Comparison of ENCODE assay signal across 8 mouse cellular contexts in the genomic region with DNA sequence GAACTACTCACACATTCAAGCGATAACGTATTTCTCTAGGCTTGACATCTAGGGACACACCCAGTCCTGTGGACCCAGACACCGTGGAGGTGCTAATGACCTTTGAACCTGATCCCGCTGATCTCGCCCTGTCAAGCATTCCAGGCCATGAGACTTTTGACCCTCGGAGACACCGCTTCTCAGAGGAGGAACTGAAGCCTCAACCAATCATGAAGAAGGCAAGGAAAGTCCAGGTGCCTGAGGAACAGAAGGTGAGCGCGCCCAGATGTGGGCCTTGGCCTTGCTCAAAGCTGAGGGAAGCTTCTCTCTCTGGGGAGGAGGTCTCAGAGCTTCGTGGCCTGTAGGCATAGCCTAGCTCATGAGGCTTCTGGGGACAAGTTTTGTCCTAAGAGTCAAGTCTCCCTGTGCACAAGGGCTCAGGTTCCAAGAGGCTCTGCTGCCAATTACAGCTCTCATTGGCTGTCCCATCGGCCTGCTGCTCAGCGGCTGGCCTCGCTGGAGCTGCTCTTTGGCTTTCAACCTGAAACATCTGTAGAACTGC. TPM values are rescaled to one million over a fixed set of nuclear protein-coding genes. Genes with fewer than 3 reads are reported as not detected.
DNase-seq lines count a peak whose midpoint lies in the region; ATAC-seq lines count a peak whose summit lies in the region.

No protein-coding gene starts in this region.

- 41% methylated on average over 13 of the region's 13 CpGs for WGBS in embryonic facial prominence, embryonic 10.5 days
- 42% methylated on average over 13 of the region's 13 CpGs for WGBS in heart, embryonic 15.5 days
- 57% methylated on average over 13 of the region's 13 CpGs for WGBS in neural tube, embryonic 12.5 days

- peak overlapping the region; percentile 98 for H3K4me2 ChIP-seq in heart, embryonic 15.5 days
- H3K4me2 ChIP-seq in neural tube, embryonic 12.5 days (replicated peaks): peak overlapping the region; percentile 91

- DNase-seq in layer of hippocampus, postnatal 14 days (ENCODE audit: low spot score in 2 of 2): peak; percentile 36 to 57
- no peak for DNase-seq in layer of hippocampus, postnatal 25 days (ENCODE audit: extremely low spot score in 1 of 2, low spot score in 1 of 2)
- DNase-seq in embryonic facial prominence, embryonic 10.5 days (ENCODE audit: low spot score): peak; percentile 50
- DNase-seq in kidney, postnatal 14 days: peak; percentile 81
- no peak for DNase-seq in adrenal gland, postnatal 25 days
- no peak for DNase-seq in adipocyte (ENCODE audit: low spot score)

- H3K27me3 ChIP-seq in embryonic facial prominence, embryonic 10.5 days (replicated peaks; ENCODE audit: low read depth, poor library complexity, severe bottlenecking): no peaks in the 10 kb centered on the region
- no peaks in the 10 kb centered on the region for H3K27me3 ChIP-seq in heart, embryonic 15.5 days
- H3K27me3 ChIP-seq in neural tube, embryonic 12.5 days (replicated peaks): no peaks in the 10 kb centered on the region

- H3K4me3 ChIP-seq in embryonic facial prominence, embryonic 10.5 days: peak overlapping the region; percentile 76
- H3K4me3 ChIP-seq in heart, embryonic 15.5 days: peak overlapping the region; percentile 72
- no peak overlapping the region for H3K4me3 ChIP-seq in neural tube, embryonic 12.5 days

- 0 out of 2 replicates have a peak overlapping the region, but pooled peaks have one; percentile 91 for H3K9ac ChIP-seq in heart, embryonic 15.5 days
- H3K9ac ChIP-seq in neural tube, embryonic 12.5 days: no peak overlapping the region

- H3K36me3 ChIP-seq in embryonic facial prominence, embryonic 10.5 days (replicated peaks): peaks cover 41% of the 10 kb centered on the region
- peaks cover 30% of the 10 kb centered on the region for H3K36me3 ChIP-seq in heart, embryonic 15.5 days
- H3K36me3 ChIP-seq in neural tube, embryonic 12.5 days: peaks cover 33% of the 10 kb centered on the region

- no peaks in the 10 kb centered on the region for H3K9me3 ChIP-seq in embryonic facial prominence, embryonic 10.5 days
- H3K9me3 ChIP-seq in heart, embryonic 15.5 days (replicated peaks): no peaks in the 10 kb centered on the region
- H3K9me3 ChIP-seq in neural tube, embryonic 12.5 days: no peaks in the 10 kb centered on the region

- ATAC-seq in heart, embryonic 15.5 days (replicated peaks; ENCODE audit: insufficient number of reproducible peaks, insufficient read depth, low FRiP score, low read depth): no peak
- ATAC-seq in neural tube, embryonic 12.5 days (ENCODE audit: low FRiP score, low read depth): no peak

- peaks cover 68% of the 10 kb centered on the region for H3K4me1 ChIP-seq in embryonic facial prominence, embryonic 10.5 days
- peaks cover 49% of the 10 kb centered on the region for H3K4me1 ChIP-seq in heart, embryonic 15.5 days (replicated peaks)
- H3K4me1 ChIP-seq in neural tube, embryonic 12.5 days: peaks cover 60% of the 10 kb centered on the region

- peak overlapping the region; percentile 89 for H3K27ac ChIP-seq in embryonic facial prominence, embryonic 10.5 days (replicated peaks)
- peak overlapping the region; percentile 92; the same call in 1 of the 2 replicates for H3K27ac ChIP-seq in heart, embryonic 15.5 days
- no peak overlapping the region for H3K27ac ChIP-seq in neural tube, embryonic 12.5 days

RNA-seq across cellular contexts. Expression of a gene that starts 3.4 kb away (rescaled TPM):
- 10 to 100 TPM; 49.7 to 59.1 TPM for total RNA-seq in layer of hippocampus, postnatal 14 days (2021)
- total RNA-seq in layer of hippocampus, postnatal 25 days (2021): 10 to 100 TPM; 65.3 to 80.4 TPM
- 3.6 and 4.3 TPM in 2 replicates for polyA plus RNA-seq in embryonic facial prominence, embryonic 10.5 days (2016; fragmentation: Nextera tagmentation; extraction: Ambion mirVana)
- 3.0 and 4.3 TPM in 2 replicates for polyA plus RNA-seq in heart, embryonic 15.5 days (2015; fragmentation: Nextera tagmentation; extraction: Ambion mirVana)
- polyA plus RNA-seq in neural tube, embryonic 12.5 days (2016; fragmentation: Nextera tagmentation; extraction: Ambion mirVana): 4.1 TPM in 2 replicates
- 282 and 444 TPM in 2 replicates for total RNA-seq in adrenal gland, postnatal 25 days (2021)

RNA-seq across cellular contexts. Expression of a gene that starts 7.0 kb away (rescaled TPM):
- 100 to 1,000 TPM; 423 to 452 TPM for total RNA-seq in layer of hippocampus, postnatal 14 days (2021)
- total RNA-seq in layer of hippocampus, postnatal 25 days (2021): 100 to 1,000 TPM; 342 to 393 TPM
- polyA plus RNA-seq in embryonic facial prominence, embryonic 10.5 days (2016; fragmentation: Nextera tagmentation; extraction: Ambion mirVana): 1,168 and 1,206 TPM in 2 replicates
- 540 and 572 TPM in 2 replicates for polyA plus RNA-seq in heart, embryonic 15.5 days (2015; fragmentation: Nextera tagmentation; extraction: Ambion mirVana)
- 665 and 700 TPM in 2 replicates for polyA plus RNA-seq in neural tube, embryonic 12.5 days (2016; fragmentation: Nextera tagmentation; extraction: Ambion mirVana)
- total RNA-seq in adrenal gland, postnatal 25 days (2021): 964 and 1,249 TPM in 2 replicates

RNA-seq across cellular contexts. Expression of a gene that starts 8.6 kb away (rescaled TPM):
- 100 to 1,000 TPM; 110 to 123 TPM for total RNA-seq in layer of hippocampus, postnatal 14 days (2021)
- total RNA-seq in layer of hippocampus, postnatal 25 days (2021): 100 to 1,000 TPM; 164 to 190 TPM
- 8.5 and 9.1 TPM in 2 replicates for polyA plus RNA-seq in embryonic facial prominence, embryonic 10.5 days (2016; fragmentation: Nextera tagmentation; extraction: Ambion mirVana)
- polyA plus RNA-seq in heart, embryonic 15.5 days (2015; fragmentation: Nextera tagmentation; extraction: Ambion mirVana): 5.1 and 6.0 TPM in 2 replicates
- 35.5 and 36.6 TPM in 2 replicates for polyA plus RNA-seq in neural tube, embryonic 12.5 days (2016; fragmentation: Nextera tagmentation; extraction: Ambion mirVana)
- 15.7 and 15.8 TPM in 2 replicates for total RNA-seq in adrenal gland, postnatal 25 days (2021)

RNA-seq across cellular contexts. Expression of a gene that starts 9.5 kb away (rescaled TPM):
- total RNA-seq in layer of hippocampus, postnatal 14 days (2021): 10 to 100 TPM; 30.5 to 31.4 TPM
- total RNA-seq in layer of hippocampus, postnatal 25 days (2021): 10 to 100 TPM; 33.7 to 34.7 TPM
- 41.5 and 42.1 TPM in 2 replicates for polyA plus RNA-seq in embryonic facial prominence, embryonic 10.5 days (2016; fragmentation: Nextera tagmentation; extraction: Ambion mirVana)
- 13.7 and 21.0 TPM in 2 replicates for polyA plus RNA-seq in heart, embryonic 15.5 days (2015; fragmentation: Nextera tagmentation; extraction: Ambion mirVana)
- polyA plus RNA-seq in neural tube, embryonic 12.5 days (2016; fragmentation: Nextera tagmentation; extraction: Ambion mirVana): 28.0 and 29.0 TPM in 2 replicates
- 38.2 and 42.0 TPM in 2 replicates for total RNA-seq in adrenal gland, postnatal 25 days (2021)

RNA-seq across cellular contexts. Expression of a gene that starts 12.7 kb away (rescaled TPM):
- under 1 TPM; 0.48 to 0.60 TPM for total RNA-seq in layer of hippocampus, postnatal 14 days (2021)
- under 1 TPM; 0.12 to 0.21 TPM for total RNA-seq in layer of hippocampus, postnatal 25 days (2021)
- 1.8 and 2.2 TPM in 2 replicates for polyA plus RNA-seq in embryonic facial prominence, embryonic 10.5 days (2016; fragmentation: Nextera tagmentation; extraction: Ambion mirVana)
- 0.25 and 0.65 TPM in 2 replicates for polyA plus RNA-seq in heart, embryonic 15.5 days (2015; fragmentation: Nextera tagmentation; extraction: Ambion mirVana)
- 0.94 and 1.00 TPM in 2 replicates for polyA plus RNA-seq in neural tube, embryonic 12.5 days (2016; fragmentation: Nextera tagmentation; extraction: Ambion mirVana)
- total RNA-seq in adrenal gland, postnatal 25 days (2021): 0.30 and 0.76 TPM in 2 replicates

Comparison
In these comparisons a context has a peak if more than half of its experiments do, and no peak if none do; other contexts are left out.
1. DNase-seq: peak in layer of hippocampus, postnatal 14 days (2 of 2), embryonic facial prominence, embryonic 10.5 days (single experiment) and kidney, postnatal 14 days (single experiment); none in layer of hippocampus, postnatal 25 days (0 of 2), adrenal gland, postnatal 25 days (single experiment) and adipocyte (single experiment).